Mouse (Mus musculus) liver, embryonic 15.5 days (tissue): ENCODE results near the gene Syt7. TPM values are rescaled to one million over a fixed set of nuclear protein-coding genes. Genes with fewer than 3 reads are reported as not detected.

Source experiments
- ATAC-seq: fragments of 200-750 bp; cut with Nextera tagmentation; 2 replicates; pipeline ENCODE4 v1.8.0; 2017; ENCODE audit warnings: moderate number of reproducible peaks, mild to moderate bottlenecking, moderate library complexity; ENCODE audit not compliant: insufficient read depth
- H3K27ac ChIP-seq: fragments of 300-500 bp; sonication (generic); replicated peaks from 2 replicates; pipeline ENCODE4 v1.5.1; 2015; ENCODE audit warnings: mild to moderate bottlenecking, inconsistent platforms
- H3K27me3 ChIP-seq: fragments of 300-500 bp; sonication (generic); 2 replicates; pipeline ENCODE4 v1.6.1; 2015; ENCODE audit warnings: mild to moderate bottlenecking, inconsistent platforms
- H3K36me3 ChIP-seq: fragments of 300-500 bp; sonication (generic); replicated peaks from 2 replicates; pipeline ENCODE4 v1.6.1; 2015; ENCODE audit warnings: moderate library complexity, mild to moderate bottlenecking, inconsistent platforms
- H3K4me1 ChIP-seq: fragments of 300-500 bp; sonication (generic); replicated peaks from 2 replicates; pipeline ENCODE4 v1.6.1; 2015; ENCODE audit warnings: inconsistent platforms
- H3K4me2 ChIP-seq: fragments of 300-500 bp; sonication (generic); 2 replicates; pipeline ENCODE4 v1.6.1; 2015; ENCODE audit warnings: moderate library complexity, mild to moderate bottlenecking, inconsistent platforms
- H3K4me3 ChIP-seq: fragments of 300-500 bp; sonication (generic); replicated peaks from 2 replicates; pipeline ENCODE4 v1.5.1; 2015; ENCODE audit warnings: mild to moderate bottlenecking, inconsistent platforms
- H3K9ac ChIP-seq: fragments of 300-500 bp; sonication (generic); 2 replicates; pipeline ENCODE4 v1.6.1; 2015; ENCODE audit warnings: moderate library complexity, mild to moderate bottlenecking, inconsistent platforms
- H3K9me3 ChIP-seq: fragments of 300-500 bp; sonication (generic); replicated peaks from 2 replicates; pipeline ENCODE4 v1.6.1; 2016; ENCODE audit warnings: inconsistent platforms
- WGBS: fragments of 180-500 bp; shearing (Covaris S2); methylation state at CpG from one replicate; pipeline ENCODE4 v1.1.7; 2015; ENCODE audit warnings: mixed read lengths; ENCODE audit not compliant: insufficient replicate concordance; 5-methylcytosine and 5-hydroxymethylcytosine counted together
- polyA plus RNA-seq: library from polyadenylated mRNA; unstranded; fragments of >200 nt; fragmentation: Nextera tagmentation; extraction: Ambion mirVana; gene quantifications from 2 replicates; pipeline ENCODE4 v1.2.1, GENCODE M21; 2015

Syt7 gene
- polyA plus RNA-seq, 1 experiment from 2014 or later: 0.10 TPM

DNA sequence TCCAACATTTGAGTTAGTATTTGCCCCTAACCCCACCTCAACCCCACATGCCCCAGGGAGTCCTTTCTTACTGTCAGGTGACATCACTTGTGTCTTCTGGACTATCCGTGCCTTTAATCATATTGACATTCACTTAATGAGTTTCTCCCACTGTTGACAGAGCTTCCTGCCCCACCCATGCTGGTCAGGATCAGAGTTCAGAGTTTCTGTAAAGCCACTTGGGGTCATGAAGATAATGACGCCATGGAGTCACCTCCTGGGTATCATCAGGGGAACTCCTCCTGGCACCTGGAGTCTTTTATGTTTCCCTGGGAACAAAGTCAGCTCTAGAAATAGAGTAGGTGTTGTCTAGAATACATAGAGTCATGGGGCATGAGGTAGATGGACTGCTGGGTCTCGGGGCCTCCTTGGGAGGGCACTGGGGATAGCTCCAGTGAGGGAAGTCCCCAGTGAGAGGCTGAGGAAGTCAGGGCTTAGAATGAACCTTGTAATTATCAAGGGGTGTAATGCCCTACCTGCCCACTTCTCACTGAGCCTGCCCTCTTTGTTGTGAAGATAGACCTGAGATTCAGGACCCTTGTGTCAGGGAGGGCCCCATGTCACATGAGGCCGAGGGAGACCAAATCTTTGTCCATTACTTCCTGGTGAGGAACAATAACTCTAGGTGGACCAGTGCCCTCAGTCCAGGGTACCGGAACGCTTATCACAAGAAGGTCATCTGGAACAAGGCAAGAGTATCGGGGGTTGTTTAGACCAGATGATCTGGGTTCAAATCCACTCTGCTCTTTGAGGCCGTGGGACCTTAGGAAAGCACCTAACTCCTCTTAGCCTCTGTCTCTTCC, 29.6 kb upstream of the Syt7 start:
- Histone ChIP-seq H3K27ac (no peak overlapping the region), H3K9me3 (no peaks in the 10 kb centered on the region), H3K4me3 (no peak overlapping the region), H3K36me3 (no peaks in the 10 kb centered on the region), H3K27me3 (peaks cover 5% of the 10 kb centered on the region; the same call in 1 of the 2 replicates), H3K4me1 (no peaks in the 10 kb centered on the region), H3K4me2 (no peak overlapping the region), H3K9ac (no peak overlapping the region)
- no peak for ATAC-seq
- 57% methylated on average over 8 of the region's 8 CpGs for WGBS

DNA sequence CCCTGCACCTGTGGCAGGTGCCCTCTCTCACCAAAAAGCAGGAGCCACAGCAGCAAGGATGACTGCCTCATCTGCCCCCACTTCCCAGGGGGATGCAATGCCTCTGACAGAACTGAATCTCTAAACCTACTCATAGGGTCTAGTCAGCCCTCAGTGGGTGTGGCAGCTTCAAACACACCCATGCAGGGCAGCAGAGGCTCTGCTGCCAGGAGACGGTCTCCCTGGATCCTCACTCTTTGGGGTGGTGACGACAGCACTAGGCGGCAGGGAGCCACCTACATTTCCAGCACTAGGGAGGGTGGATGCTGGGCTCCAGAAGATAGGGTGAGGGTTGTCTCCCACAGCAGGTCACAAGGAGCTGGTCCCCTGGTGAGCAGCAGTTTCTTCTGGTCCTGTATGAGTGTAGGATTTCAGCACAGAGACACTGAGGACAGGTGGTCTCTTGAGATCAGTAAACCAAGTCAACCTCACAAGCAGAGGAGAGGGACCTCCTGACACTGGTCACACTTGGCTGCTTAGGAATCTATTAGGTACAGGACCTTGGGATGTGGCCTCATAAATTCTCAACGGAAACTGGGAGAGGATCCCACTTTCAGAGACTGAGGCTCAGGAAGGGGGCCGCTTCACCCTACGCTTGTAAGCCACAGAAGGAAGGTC, 26.3 kb upstream of the Syt7 start:
- 57% methylated on average over 6 of the region's 6 CpGs for WGBS
- Histone ChIP-seq H3K27ac (no peak overlapping the region), H3K4me1 (no peaks in the 10 kb centered on the region), H3K9ac (no peak overlapping the region), H3K4me3 (no peak overlapping the region), H3K9me3 (no peaks in the 10 kb centered on the region), H3K4me2 (no peak overlapping the region), H3K36me3 (no peaks in the 10 kb centered on the region), H3K27me3 (no peaks in the 10 kb centered on the region; the same call in 1 of the 2 replicates)
- no peak for ATAC-seq

DNA sequence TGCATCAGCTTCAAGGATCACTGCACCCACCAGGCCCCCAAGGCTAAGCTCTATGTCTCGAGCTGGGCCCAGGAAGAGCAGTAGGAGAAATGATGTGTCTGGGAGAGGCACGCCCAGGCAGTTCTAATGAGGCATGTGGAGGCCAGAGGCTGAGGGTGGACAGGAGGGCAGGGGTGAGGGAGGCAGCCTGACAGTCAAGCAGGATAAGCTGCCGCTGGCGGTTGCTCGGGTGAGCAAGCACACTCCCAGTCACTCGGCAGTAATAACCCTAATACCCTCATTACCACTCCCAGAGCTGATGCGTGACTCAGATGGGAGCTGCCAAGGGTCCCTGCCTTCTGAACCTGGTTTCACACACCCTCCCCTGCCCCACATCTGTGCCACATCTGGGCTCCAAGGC, 25.0 kb upstream of the Syt7 start:
- ATAC-seq: no peak
- Histone ChIP-seq H3K4me1 (no peaks in the 10 kb centered on the region), H3K4me2 (no peak overlapping the region), H3K9ac (no peak overlapping the region), H3K27me3 (no peaks in the 10 kb centered on the region; the same call in 1 of the 2 replicates), H3K36me3 (no peaks in the 10 kb centered on the region), H3K4me3 (no peak overlapping the region), H3K9me3 (no peaks in the 10 kb centered on the region), H3K27ac (no peak overlapping the region)
- 32% methylated on average over 7 of the region's 7 CpGs for WGBS

DNA sequence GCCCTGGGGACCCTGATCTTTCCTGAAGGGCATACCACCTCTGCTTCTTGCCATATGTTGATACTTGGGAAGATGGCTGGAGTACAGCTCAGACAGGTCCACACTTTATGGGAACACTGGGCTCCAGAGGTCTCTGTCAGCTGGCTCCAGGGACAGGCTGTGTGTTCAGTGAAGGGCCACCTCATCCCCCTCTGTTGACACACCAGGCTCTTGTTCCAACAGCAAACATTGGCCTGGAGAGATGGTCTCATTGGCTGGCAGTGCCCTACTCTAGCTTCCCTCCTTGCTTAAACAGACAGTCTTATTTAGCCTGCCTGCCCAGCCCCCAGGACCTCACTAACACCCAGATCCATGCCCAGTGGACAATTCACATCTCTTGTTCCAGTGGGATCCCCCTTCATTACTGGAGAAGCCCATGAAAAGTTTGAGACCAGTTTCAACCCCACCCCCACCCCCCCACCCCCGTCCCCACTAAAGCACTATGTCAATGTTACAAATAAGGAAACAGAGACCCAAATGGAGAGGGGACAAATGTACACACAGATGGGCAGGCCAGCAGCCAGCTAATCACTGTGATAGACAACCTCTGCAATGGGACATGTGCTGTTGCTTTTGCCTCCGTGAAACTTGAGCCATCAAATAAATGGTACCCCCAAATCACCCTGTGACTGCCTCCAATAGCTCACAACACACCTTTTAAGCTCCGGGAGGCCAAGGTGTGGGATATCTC, 22.6 kb upstream of the Syt7 start:
- peak; percentile 76 for ATAC-seq
- 34% methylated on average over 3 of the region's 3 CpGs for WGBS
- Histone ChIP-seq H3K9me3 (no peaks in the 10 kb centered on the region), H3K27me3 (no peaks in the 10 kb centered on the region), H3K4me1 (no peaks in the 10 kb centered on the region), H3K36me3 (no peaks in the 10 kb centered on the region), H3K4me2 (no peak overlapping the region), H3K27ac (no peak overlapping the region), H3K9ac (no peak overlapping the region), H3K4me3 (no peak overlapping the region)

DNA sequence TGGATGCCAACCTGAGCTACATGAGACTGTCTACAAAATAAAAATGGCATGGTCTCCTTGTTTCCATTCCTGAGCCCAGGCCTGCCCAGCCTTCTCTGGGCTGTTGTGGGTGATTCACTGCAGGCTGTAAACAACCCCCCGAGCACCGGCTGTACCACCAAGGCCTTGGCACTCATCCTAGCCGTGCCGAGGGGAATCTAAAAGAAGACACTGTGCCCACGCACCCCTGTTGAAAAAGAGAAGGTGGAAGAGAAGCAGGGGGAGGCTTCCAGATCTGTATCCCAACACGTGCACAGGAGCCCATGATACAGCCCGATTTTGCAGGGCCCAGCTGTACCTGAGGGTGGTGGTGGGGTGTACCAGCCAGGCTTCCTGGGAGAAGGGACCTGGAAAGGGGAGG, 21.1 kb upstream of the Syt7 start:
- Histone ChIP-seq H3K27me3 (no peaks in the 10 kb centered on the region), H3K36me3 (no peaks in the 10 kb centered on the region), H3K9me3 (no peaks in the 10 kb centered on the region), H3K4me2 (no peak overlapping the region), H3K9ac (no peak overlapping the region), H3K27ac (no peak overlapping the region), H3K4me3 (no peak overlapping the region), H3K4me1 (no peaks in the 10 kb centered on the region)
- no peak for ATAC-seq
- WGBS: 66% methylated on average over 7 of the region's 7 CpGs

GRCm38 (mm10) chr19:10369936-10370335, 19.0 kb upstream of the Syt7 start:
- H3K4me2 ChIP-seq: no peak overlapping the region
- no peak overlapping the region for H3K9ac ChIP-seq
- H3K4me1 ChIP-seq: no peaks in the 10 kb centered on the region
- WGBS: 48% methylated on average over 4 of the region's 4 CpGs
- H3K27me3 ChIP-seq: no peaks in the 10 kb centered on the region
- no peaks in the 10 kb centered on the region for H3K9me3 ChIP-seq
- H3K4me3 ChIP-seq: no peak overlapping the region
- no peak overlapping the region for H3K27ac ChIP-seq
- ATAC-seq: no peak
- H3K36me3 ChIP-seq: no peaks in the 10 kb centered on the region

- H3K4me2 ChIP-seq: no peak overlapping the region
- no peak overlapping the region for H3K9ac ChIP-seq
- 0 out of 2 replicates have a peak, but pooled peaks cover 5% of the 10 kb centered on the region for H3K27me3 ChIP-seq
- no peak overlapping the region for H3K27ac ChIP-seq
- H3K4me1 ChIP-seq: no peaks in the 10 kb centered on the region
- 47% methylated on average over 1 of the region's 1 CpGs for WGBS
- ATAC-seq: no peak
- no peaks in the 10 kb centered on the region for H3K9me3 ChIP-seq
- H3K4me3 ChIP-seq: no peak overlapping the region
- H3K36me3 ChIP-seq: no peaks in the 10 kb centered on the region
Measured at GRCm38 (mm10) chr19:10373191-10373590, 15.7 kb upstream of the Syt7 start.

- Histone ChIP-seq H3K4me2 (no peak overlapping the region), H3K4me1 (no peaks in the 10 kb centered on the region), H3K9ac (no peak overlapping the region), H3K4me3 (no peak overlapping the region), H3K27me3 (0 out of 2 replicates have a peak, but pooled peaks cover 12% of the 10 kb centered on the region), H3K36me3 (no peaks in the 10 kb centered on the region), H3K9me3 (no peaks in the 10 kb centered on the region), H3K27ac (no peak overlapping the region)
- 39% methylated on average over 5 of the region's 5 CpGs for WGBS
- ATAC-seq: no peak
Measured at GRCm38 (mm10) chr19:10375260-10375659, 13.6 kb upstream of the Syt7 start.

- Histone ChIP-seq H3K27me3 (peaks cover 47% of the 10 kb centered on the region), H3K4me2 (no peak overlapping the region), H3K27ac (no peak overlapping the region), H3K36me3 (no peaks in the 10 kb centered on the region), H3K4me1 (no peaks in the 10 kb centered on the region), H3K9ac (no peak overlapping the region), H3K9me3 (no peaks in the 10 kb centered on the region), H3K4me3 (no peak overlapping the region)
- ATAC-seq: no peak
- WGBS: 56% methylated on average over 5 of the region's 5 CpGs
Measured at GRCm38 (mm10) chr19:10379978-10380377, 8.9 kb upstream of the Syt7 start.

DNA sequence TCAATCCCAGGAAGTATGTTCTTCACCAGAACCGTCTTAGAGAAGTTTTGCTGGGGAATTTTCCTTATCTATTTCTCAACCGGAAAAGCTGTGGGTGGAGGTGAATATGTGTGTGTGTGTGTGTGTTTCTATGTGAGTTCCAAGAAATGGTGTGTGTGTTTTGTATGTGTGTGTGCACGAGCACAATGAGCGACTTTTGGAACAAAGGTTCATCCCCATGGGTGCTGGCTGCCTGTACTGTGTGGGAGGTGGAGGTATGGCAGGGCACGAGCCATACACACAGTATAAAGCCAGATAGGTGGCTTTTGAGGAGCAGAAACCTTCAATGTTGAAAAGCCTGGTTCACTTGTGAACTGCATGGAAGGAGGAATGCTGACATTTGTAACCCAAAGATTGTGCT, 1.2 kb upstream of the Syt7 start:
- H3K27ac ChIP-seq: no peak overlapping the region
- no peak overlapping the region for H3K9ac ChIP-seq
- H3K36me3 ChIP-seq: no peaks in the 10 kb centered on the region
- peaks cover 92% of the 10 kb centered on the region for H3K27me3 ChIP-seq
- no peak for ATAC-seq
- H3K4me1 ChIP-seq: peaks cover 16% of the 10 kb centered on the region
- no peak overlapping the region for H3K4me3 ChIP-seq
- no peaks in the 10 kb centered on the region for H3K9me3 ChIP-seq
- WGBS: 34% methylated on average over 5 of the region's 5 CpGs
- no peak overlapping the region for H3K4me2 ChIP-seq
